Mouse (Mus musculus) c-Kit-positive CD71-positive TER-119-negative erythroid progenitor cells, embryonic 14.5 days (primary cell): ENCODE results near the gene Klrb1c.
A peak's percentile ranks its signal among the peaks of the same experiment; 100 is the strongest.
"Not testable (repeated sequence)": the region's sequence is repeated elsewhere in the genome, so short reads cannot be mapped to it uniquely, and the experiment has no call there.

ENCODE experiments used
- DNase-seq: peaks from one replicate; pipeline ENCODE4 v3.0.0-alpha.2; 2013; ENCODE audit warnings: low read depth

Klrb1c gene

GRCm38 (mm10) chr6:128789115-128789514 is at the start of gene Klrb1c:
Klrb1c (minus strand) TSS chr6:128789215.
- DNase-seq: no peak

GRCm38 (mm10) chr6:128837454-128838341 is 48.7 kb upstream of the Klrb1c start:
- DNase-seq: peak; percentile 28

GRCm38 (mm10) chr6:128836955-128837334 is 47.9 kb upstream of the Klrb1c start:
- peak; percentile 21 for DNase-seq

DNA sequence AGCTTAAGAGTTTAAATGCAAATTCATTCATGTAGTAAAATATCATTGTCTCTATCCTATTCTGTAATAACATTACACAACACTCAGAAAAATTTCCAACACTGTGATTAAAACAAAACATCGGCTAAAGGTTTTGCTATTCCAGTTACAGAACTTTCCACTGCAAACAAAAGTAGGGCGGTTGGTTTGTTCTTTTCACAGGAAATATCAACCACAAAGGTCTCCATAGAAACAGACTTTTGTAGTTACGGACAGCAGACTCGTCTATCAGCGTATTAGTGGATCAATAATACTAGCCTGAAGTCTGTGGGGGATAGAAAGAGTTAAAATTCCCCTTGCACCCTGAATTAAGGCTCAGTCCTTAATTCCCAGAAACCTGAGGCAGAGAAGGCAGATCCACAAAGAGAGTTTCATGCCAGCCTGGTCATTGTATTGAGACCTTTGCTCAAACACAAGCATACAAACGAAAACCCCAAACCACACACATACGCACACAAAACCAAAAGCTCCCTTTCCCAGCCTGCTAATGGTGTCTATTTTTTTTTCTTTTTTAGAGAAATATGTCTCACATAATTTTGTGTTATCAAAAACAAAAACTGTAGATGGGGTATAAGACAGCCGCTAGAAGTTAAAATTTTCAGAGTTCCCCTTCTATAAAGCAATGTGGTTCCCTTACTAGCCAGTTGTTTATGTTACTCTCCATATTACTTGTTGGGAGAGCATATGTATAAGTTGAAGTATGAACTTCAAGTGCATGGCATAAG is 47.4 kb upstream of the Klrb1c start:
- DNase-seq: no peak

- no peak for DNase-seq
Measured at GRCm38 (mm10) chr6:128835571-128835970, 46.6 kb upstream of the Klrb1c start.

- DNase-seq: no peak
Measured at GRCm38 (mm10) chr6:128833046-128833445, 44.0 kb upstream of the Klrb1c start.

DNA sequence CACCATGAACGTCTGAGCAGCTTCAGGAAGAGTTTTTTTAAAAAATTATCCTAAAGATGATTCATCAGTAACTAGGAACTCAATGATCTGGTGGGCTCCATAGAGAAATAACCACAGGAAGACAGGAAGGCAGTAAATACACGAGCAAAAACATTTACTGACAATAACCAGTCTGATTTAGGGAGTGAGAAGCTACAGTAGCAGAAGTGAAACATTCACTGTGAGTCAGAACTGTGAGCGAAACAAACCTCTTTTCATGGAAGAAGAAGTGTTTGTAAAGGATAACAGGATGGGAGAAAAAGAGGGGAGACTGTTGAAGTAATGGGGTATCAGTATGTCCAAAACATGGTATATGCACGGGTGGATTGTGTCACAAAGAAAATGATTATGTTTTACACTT is 40.8 kb upstream of the Klrb1c start:
- DNase-seq: no peak

- DNase-seq: no peak
Measured at GRCm38 (mm10) chr6:128826781-128827180, 37.8 kb upstream of the Klrb1c start.

- DNase-seq: no peak
Measured at GRCm38 (mm10) chr6:128826132-128826531, 37.1 kb upstream of the Klrb1c start, which contains the start of the genes Gm44511 and Klrb1b. Gm44511 (minus strand) TSS chr6:128826315. Klrb1b (minus strand) TSS chr6:128826331.

- DNase-seq: no peak
Measured at GRCm38 (mm10) chr6:128818083-128818802, 29.2 kb upstream of the Klrb1c start.

DNA sequence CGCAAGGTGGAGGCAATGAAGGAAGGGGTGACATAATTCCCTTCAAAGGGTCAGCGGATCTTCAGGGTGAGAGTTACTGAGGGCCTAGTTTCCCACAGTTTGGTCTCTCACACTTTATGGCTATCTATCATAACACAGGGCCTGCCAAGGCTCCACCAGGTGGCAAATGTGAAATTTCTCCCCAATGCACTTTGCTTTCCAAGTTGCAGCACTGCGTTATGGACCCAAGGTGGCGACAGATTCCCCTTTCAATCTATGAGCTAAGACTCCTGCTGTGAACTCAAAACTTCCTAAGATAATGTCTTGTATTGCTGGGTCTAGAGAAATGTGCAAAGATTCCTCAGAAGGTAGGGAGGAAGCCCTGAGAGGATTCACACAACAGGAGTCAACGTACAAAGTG is 19.5 kb upstream of the Klrb1c start:
- DNase-seq: no peak

DNA sequence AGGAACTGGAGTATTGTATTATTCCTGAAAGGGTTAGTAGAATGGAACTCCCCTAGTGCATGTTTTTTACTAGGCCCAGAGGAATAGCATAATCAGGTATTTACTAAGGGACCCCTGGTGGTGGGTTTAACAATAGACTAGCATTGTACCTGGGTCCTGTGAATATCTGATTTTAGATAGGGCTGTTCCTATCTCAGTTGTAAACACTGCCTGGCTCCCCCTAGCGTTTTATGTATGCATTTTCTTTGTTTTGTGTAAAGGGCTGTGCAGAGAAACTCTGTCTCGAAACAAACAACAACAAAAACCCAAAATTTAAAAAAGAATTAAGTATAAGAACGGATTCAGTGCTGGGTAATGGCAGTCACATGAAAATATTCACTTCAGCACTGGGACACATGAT is 18.0 kb upstream of the Klrb1c start:
- DNase-seq: no peak

GRCm38 (mm10) chr6:128804823-128805640 is 16.0 kb upstream of the Klrb1c start:
- not testable (repeated sequence) for DNase-seq

DNA sequence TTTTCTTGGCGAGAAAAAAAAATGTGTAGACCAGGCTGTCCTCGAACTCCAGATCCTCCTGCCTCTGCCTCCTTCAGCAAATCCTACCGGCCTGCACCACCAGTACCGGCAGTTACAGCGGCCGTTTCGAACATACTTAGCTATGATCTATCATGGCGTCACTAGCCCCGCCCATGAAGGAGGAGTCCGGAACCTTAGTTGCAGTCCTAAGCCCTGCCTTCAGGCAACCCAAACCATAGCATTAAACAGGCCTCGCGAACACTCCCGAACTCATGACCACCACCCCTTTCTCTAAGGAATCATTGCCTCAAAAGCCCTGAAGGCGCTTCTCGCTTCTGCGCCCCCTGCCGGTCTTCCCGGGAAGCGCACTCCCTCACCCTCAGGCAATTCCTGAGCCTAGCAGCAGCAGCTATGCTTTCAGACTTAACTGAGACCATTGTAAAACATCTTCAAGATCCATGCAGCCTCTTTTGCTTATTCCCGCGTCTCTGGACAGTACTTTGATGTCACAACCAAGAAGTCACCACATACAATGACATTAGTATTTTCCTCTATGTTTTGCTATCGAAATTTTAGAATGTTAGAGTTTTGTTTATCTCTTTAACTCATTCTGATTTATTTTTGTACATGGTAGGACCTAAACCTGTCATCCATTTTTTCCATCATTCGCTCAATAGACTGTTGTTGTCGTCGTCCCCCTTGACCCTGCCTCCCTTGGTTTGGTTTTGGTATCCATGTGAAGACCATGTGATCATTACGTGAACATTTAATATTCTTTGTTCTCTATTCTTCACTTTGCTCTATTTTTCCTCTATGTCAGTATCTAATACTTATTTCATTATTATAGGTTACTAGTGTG is 14.2 kb upstream of the Klrb1c start:
- DNase-seq: peak; percentile 93

DNA sequence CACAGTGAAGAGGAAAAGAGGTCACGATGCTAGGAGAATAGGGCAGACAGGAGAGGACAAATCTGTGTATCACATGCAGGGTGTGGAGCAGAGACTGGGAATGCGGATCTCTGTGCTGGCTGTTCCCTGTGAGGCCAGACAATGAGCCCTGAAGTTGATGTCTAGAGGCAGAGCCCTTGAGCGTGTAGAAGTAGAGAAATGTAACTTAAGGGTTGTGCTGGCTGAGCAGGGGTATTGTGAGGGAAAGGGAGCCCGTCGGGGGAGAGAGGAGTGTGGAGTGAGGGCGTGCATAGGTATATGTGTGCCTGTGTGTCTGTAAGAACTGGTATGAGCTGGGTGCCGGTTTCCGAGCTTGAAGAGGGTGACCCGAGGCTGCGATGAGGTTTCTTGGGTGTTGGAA is 13.5 kb upstream of the Klrb1c start:
- DNase-seq: no peak

DNA sequence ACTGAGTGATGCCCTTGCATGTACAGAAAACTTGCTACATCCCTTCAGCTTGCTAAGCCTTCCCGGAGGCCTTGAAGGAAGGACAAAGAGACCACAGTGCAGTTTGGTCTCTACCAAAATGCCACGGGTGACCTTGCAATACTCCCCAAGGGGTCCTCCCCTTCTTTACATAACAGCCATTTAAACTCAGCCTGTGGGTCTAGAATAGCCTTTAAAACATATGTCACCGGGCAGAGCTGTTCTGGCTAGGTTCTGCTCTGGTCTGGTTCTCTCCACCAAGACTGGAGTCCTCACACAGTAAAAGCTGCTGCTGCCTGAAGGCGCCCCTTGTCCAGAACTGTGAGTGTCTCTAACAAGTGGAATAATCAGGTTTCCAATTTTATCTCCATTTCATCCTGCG is 11.7 kb upstream of the Klrb1c start:
- DNase-seq: not testable (repeated sequence)

GRCm38 (mm10) chr6:128799896-128800270 is 10.9 kb upstream of the Klrb1c start:
- no peak for DNase-seq

- not testable (repeated sequence) for DNase-seq
Measured at GRCm38 (mm10) chr6:128799144-128799895, 10.3 kb upstream of the Klrb1c start.

GRCm38 (mm10) chr6:128798772-128799143 is 9.7 kb upstream of the Klrb1c start:
- not testable (repeated sequence) for DNase-seq
